Mouse (Mus musculus) midbrain, embryonic 12.5 days (tissue): Measurements from ENCODE around the gene Tbc1d14. TPM values are rescaled to one million over a fixed set of nuclear protein-coding genes. Genes with fewer than 3 reads are reported as not detected.

Experiments
- ATAC-seq: fragments of 200-750 bp; cut with Nextera tagmentation; 2 replicates; pipeline ENCODE4 v1.8.0; 2017; ENCODE audit warnings: low read depth, moderate TSS enrichment, moderate library complexity; ENCODE audit not compliant: low FRiP score
- H3K27ac ChIP-seq: fragments of 300-500 bp; sonication (generic); replicated peaks from 2 replicates; pipeline ENCODE4 v1.5.1; 2016; ENCODE audit warnings: mild to moderate bottlenecking
- H3K27me3 ChIP-seq: fragments of 300-500 bp; sonication (generic); 2 replicates; pipeline ENCODE4 v1.6.1; 2016; ENCODE audit warnings: mild to moderate bottlenecking
- H3K36me3 ChIP-seq: fragments of 300-500 bp; sonication (generic); 2 replicates; pipeline ENCODE4 v1.6.1; 2016
- H3K4me1 ChIP-seq: fragments of 300-500 bp; sonication (generic); 2 replicates; pipeline ENCODE4 v1.6.1; 2016
- H3K4me2 ChIP-seq: fragments of 300-500 bp; sonication (generic); replicated peaks from 2 replicates; pipeline ENCODE4 v1.6.1; 2016; ENCODE audit warnings: mild to moderate bottlenecking, moderate library complexity
- H3K4me3 ChIP-seq: fragments of 300-500 bp; sonication (generic); 2 replicates; pipeline ENCODE4 v1.5.1; 2016; ENCODE audit warnings: mild to moderate bottlenecking
- H3K9ac ChIP-seq: fragments of 300-500 bp; sonication (generic); replicated peaks from 2 replicates; pipeline ENCODE4 v1.6.1; 2016; ENCODE audit warnings: mild to moderate bottlenecking, moderate library complexity
- H3K9me3 ChIP-seq: fragments of 300-500 bp; sonication (generic); 2 replicates; pipeline ENCODE4 v1.6.1; 2016; ENCODE audit warnings: mild to moderate bottlenecking
- WGBS: fragments of 180-500 bp; shearing (Covaris S2); methylation state at CpG from one replicate; pipeline ENCODE4 v1.1.7; 2016; 5-methylcytosine and 5-hydroxymethylcytosine counted together
- polyA plus RNA-seq: library from polyadenylated mRNA; unstranded; fragments of >200 nt; fragmentation: Nextera tagmentation; extraction: Ambion mirVana; gene quantifications from 2 replicates; pipeline ENCODE4 v1.2.1, GENCODE M21; 2016

Gene Tbc1d14
- polyA plus RNA-seq, 1 experiment from 2014 or later: 52.5 TPM

GRCm38 (mm10) chr5:36544765-36545164 is 48.3 kb downstream of the Tbc1d14 start:
- no peak overlapping the region for H3K4me3 ChIP-seq
- no peak for ATAC-seq
- peaks cover 7% of the 10 kb centered on the region; the same call in 1 of the 2 replicates for H3K4me1 ChIP-seq
- H3K4me2 ChIP-seq: no peak overlapping the region
- H3K36me3 ChIP-seq: no peaks in the 10 kb centered on the region
- WGBS: 73% methylated on average over 1 of the region's 1 CpGs
- no peak overlapping the region for H3K27ac ChIP-seq
- no peaks in the 10 kb centered on the region for H3K9me3 ChIP-seq
- H3K27me3 ChIP-seq: no peaks in the 10 kb centered on the region
- H3K9ac ChIP-seq: no peak overlapping the region

- H3K4me3 ChIP-seq: no peak overlapping the region
- peaks cover 7% of the 10 kb centered on the region; the same call in 1 of the 2 replicates for H3K4me1 ChIP-seq
- H3K9ac ChIP-seq: no peak overlapping the region
- no peak for ATAC-seq
- no peak overlapping the region for H3K27ac ChIP-seq
- no peaks in the 10 kb centered on the region for H3K36me3 ChIP-seq
- H3K27me3 ChIP-seq: no peaks in the 10 kb centered on the region
- 85% methylated on average over 2 of the region's 2 CpGs for WGBS
- no peaks in the 10 kb centered on the region for H3K9me3 ChIP-seq
- no peak overlapping the region for H3K4me2 ChIP-seq
These were observed 52.1 kb downstream of the Tbc1d14 start for GRCm38 (mm10) chr5:36540928-36541327.

- H3K27me3 ChIP-seq: no peaks in the 10 kb centered on the region
- H3K4me1 ChIP-seq: no peaks in the 10 kb centered on the region
- no peak overlapping the region for H3K4me3 ChIP-seq
- H3K36me3 ChIP-seq: no peaks in the 10 kb centered on the region
- H3K4me2 ChIP-seq: no peak overlapping the region
- no peak for ATAC-seq
- 54% methylated on average over 4 of the region's 4 CpGs for WGBS
- no peaks in the 10 kb centered on the region for H3K9me3 ChIP-seq
- no peak overlapping the region for H3K9ac ChIP-seq
- H3K27ac ChIP-seq: no peak overlapping the region
These were observed 54.4 kb downstream of the Tbc1d14 start for GRCm38 (mm10) chr5:36538576-36539187.

- H3K27me3 ChIP-seq: no peaks in the 10 kb centered on the region
- no peaks in the 10 kb centered on the region for H3K4me1 ChIP-seq
- WGBS: 96% methylated on average over 3 of the region's 3 CpGs
- ATAC-seq: no peak
- no peaks in the 10 kb centered on the region for H3K36me3 ChIP-seq
- no peak overlapping the region for H3K4me3 ChIP-seq
- no peak overlapping the region for H3K4me2 ChIP-seq
- H3K9me3 ChIP-seq: no peaks in the 10 kb centered on the region
- H3K9ac ChIP-seq: no peak overlapping the region
- H3K27ac ChIP-seq: no peak overlapping the region
These were observed 56.7 kb downstream of the Tbc1d14 start for GRCm38 (mm10) chr5:36536424-36536823.

- H3K36me3 ChIP-seq: no peaks in the 10 kb centered on the region
- peaks cover 5% of the 10 kb centered on the region; the same call in 1 of the 2 replicates for H3K4me1 ChIP-seq
- ATAC-seq: no peak
- H3K27ac ChIP-seq: no peak overlapping the region
- no peak overlapping the region for H3K4me2 ChIP-seq
- H3K27me3 ChIP-seq: no peaks in the 10 kb centered on the region
- H3K9ac ChIP-seq: no peak overlapping the region
- no peak overlapping the region for H3K4me3 ChIP-seq
- H3K9me3 ChIP-seq: no peaks in the 10 kb centered on the region
- 92% methylated on average over 6 of the region's 6 CpGs for WGBS
These were observed 57.5 kb downstream of the Tbc1d14 start for GRCm38 (mm10) chr5:36535438-36536176.

GRCm38 (mm10) chr5:36534455-36535030 is 58.5 kb downstream of the Tbc1d14 start:
- Histone ChIP-seq H3K27me3 (no peaks in the 10 kb centered on the region), H3K36me3 (no peaks in the 10 kb centered on the region), H3K4me3 (no peak overlapping the region), H3K4me2 (no peak overlapping the region), H3K27ac (no peak overlapping the region), H3K9me3 (no peaks in the 10 kb centered on the region), H3K9ac (no peak overlapping the region), H3K4me1 (peaks cover 11% of the 10 kb centered on the region)
- no peak for ATAC-seq
- WGBS: 86% methylated on average over 6 of the region's 6 CpGs

- no peaks in the 10 kb centered on the region for H3K9me3 ChIP-seq
- under 1% methylated on average over 28 of the region's 28 CpGs for WGBS
- peak; percentile 98 for ATAC-seq
- H3K27ac ChIP-seq: peak overlapping the region; percentile 78
- peak overlapping the region; percentile 87 for H3K9ac ChIP-seq
- peak overlapping the region; percentile 85 for H3K4me3 ChIP-seq
- peaks cover 32% of the 10 kb centered on the region for H3K4me1 ChIP-seq
- no peaks in the 10 kb centered on the region for H3K27me3 ChIP-seq
- H3K36me3 ChIP-seq: no peaks in the 10 kb centered on the region
- H3K4me2 ChIP-seq: peak overlapping the region; percentile 84
These were observed 62.8 kb downstream of the Tbc1d14 start for GRCm38 (mm10) chr5:36530129-36530751.

- Histone ChIP-seq H3K4me2 (peak overlapping the region; percentile 84), H3K27ac (peak overlapping the region; percentile 78)
- 22% methylated on average over 5 of the region's 5 CpGs for WGBS
These were observed 63.4 kb downstream of the Tbc1d14 start for GRCm38 (mm10) chr5:36529698-36530097.

GRCm38 (mm10) chr5:36526921-36527320 is 66.2 kb downstream of the Tbc1d14 start:
- no peaks in the 10 kb centered on the region for H3K9me3 ChIP-seq
- no peak for ATAC-seq

More at GRCm38 (mm10) chr5:36529698-36530097, 63.4 kb downstream of the Tbc1d14 start:
- Histone ChIP-seq H3K27me3 (no peaks in the 10 kb centered on the region), H3K36me3 (no peaks in the 10 kb centered on the region), H3K4me3 (peak overlapping the region; percentile 85), H3K9me3 (no peaks in the 10 kb centered on the region), H3K9ac (peak overlapping the region; percentile 87), H3K4me1 (peaks cover 32% of the 10 kb centered on the region)
- ATAC-seq: no peak

GRCm38 (mm10) chr5:36526274-36526673 is 66.8 kb downstream of the Tbc1d14 start:
- ATAC-seq: no peak
- H3K4me3 ChIP-seq: no peak overlapping the region
- no peak overlapping the region for H3K27ac ChIP-seq
- H3K27me3 ChIP-seq: no peaks in the 10 kb centered on the region
- H3K4me1 ChIP-seq: peaks cover 32% of the 10 kb centered on the region
- no peak overlapping the region for H3K4me2 ChIP-seq
- peaks cover 23% of the 10 kb centered on the region for H3K36me3 ChIP-seq
- WGBS: 87% methylated on average over 5 of the region's 5 CpGs
- no peak overlapping the region for H3K9ac ChIP-seq
- no peaks in the 10 kb centered on the region for H3K9me3 ChIP-seq

More at GRCm38 (mm10) chr5:36526921-36527320, 66.2 kb downstream of the Tbc1d14 start:
- Histone ChIP-seq H3K27me3 (no peaks in the 10 kb centered on the region), H3K36me3 (peaks cover 18% of the 10 kb centered on the region), H3K4me1 (peaks cover 32% of the 10 kb centered on the region), H3K27ac (no peak overlapping the region), H3K4me3 (no peak overlapping the region), H3K4me2 (no peak overlapping the region), H3K9ac (no peak overlapping the region)
- WGBS: 90% methylated on average over 2 of the region's 2 CpGs

GRCm38 (mm10) chr5:36525216-36525615 is 67.9 kb downstream of the Tbc1d14 start:
- no peak for ATAC-seq

More at GRCm38 (mm10) chr5:36525216-36525615, 67.9 kb downstream of the Tbc1d14 start:
- Histone ChIP-seq H3K9ac (no peak overlapping the region), H3K27me3 (no peaks in the 10 kb centered on the region), H3K9me3 (no peaks in the 10 kb centered on the region), H3K4me3 (no peak overlapping the region), H3K4me2 (no peak overlapping the region), H3K27ac (no peak overlapping the region), H3K4me1 (peaks cover 26% of the 10 kb centered on the region), H3K36me3 (peaks cover 33% of the 10 kb centered on the region)
- WGBS: 72% methylated on average over 2 of the region's 2 CpGs
